Mouse (Mus musculus): ENCODE measurements around the gene Rnf212.
"Not testable (repeated sequence)": the region's sequence is repeated elsewhere in the genome, so short reads cannot be mapped to it uniquely, and the experiment has no call there.

Gene Rnf212

GRCm38 (mm10) chr5:108774630-108775306 is at the start of gene Rnf212:
Gene Rnf212 (minus strand): TSS chr5:108774982.
- no peak for DNase-seq (ENCODE audit: low read depth, low spot score)

DNA sequence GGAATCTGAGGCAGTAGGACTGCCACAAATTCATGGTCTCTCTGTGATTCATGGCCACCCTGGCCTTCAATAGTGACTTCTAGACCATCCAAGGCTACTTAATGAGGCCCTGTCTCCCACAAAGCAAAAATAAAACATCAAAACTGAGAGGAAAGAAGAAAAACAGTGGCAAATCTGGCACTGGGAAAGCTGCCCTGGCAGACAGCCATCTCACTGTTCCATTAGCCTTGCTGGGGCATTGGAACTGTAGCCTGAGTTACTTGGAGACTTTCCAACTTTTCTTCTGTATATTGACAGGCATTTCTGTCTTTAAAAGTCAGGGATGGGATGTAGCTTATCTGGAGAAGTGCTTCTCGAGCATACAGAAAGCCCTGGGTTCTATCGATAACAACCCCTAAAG is 48.5 kb upstream of the Rnf212 start:
- DNase-seq (ENCODE audit: low read depth, low spot score): no peak

GRCm38 (mm10) chr5:108808750-108809149 is 34.0 kb upstream of the Rnf212 start, which contains the start of gene Vmn2r8:
Gene Vmn2r8 (minus strand): TSS chr5:108808850.
- not testable (repeated sequence) for DNase-seq (ENCODE audit: low read depth, low spot score)

DNA sequence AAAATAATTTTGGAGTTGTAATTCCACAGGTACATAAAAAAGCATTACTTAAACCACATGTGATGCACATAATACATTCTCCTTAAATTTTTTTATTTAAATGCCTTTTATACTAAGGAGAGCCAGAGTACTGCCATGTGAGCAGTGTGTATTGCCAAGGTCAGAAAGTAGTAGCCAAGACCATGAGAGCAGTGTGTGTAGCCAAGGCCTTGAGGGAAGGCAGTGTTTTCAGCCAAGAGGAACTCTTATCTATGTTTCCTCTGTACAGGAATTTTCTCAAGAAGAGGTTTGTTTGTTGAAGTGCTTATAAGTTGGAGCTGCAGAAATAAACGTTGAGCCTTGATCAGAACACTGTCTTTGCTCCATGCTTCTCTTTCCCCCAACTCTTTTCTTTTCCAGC is 28.9 kb upstream of the Rnf212 start:
- no peak for DNase-seq (ENCODE audit: low read depth, low spot score)

DNA sequence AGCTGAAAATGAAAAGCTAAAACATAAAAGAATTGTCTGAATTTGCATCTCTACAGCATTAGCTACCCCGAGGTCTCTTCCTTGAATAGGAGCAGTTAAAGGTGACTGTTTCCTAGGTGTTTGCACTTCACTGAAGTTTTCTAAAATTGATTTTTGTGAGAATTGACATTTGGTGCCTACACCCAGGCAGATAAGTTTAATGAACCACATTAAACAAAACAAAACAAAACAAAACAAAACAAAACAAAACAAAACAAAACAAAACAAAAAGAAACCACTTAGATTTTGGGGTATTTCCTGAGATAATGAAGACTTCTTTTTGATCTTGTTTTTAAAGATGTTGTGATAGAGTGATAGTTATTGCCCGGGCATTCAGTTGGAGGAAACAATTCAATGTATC is 20.5 kb upstream of the Rnf212 start, which contains the start of gene Tmed11:
TSS of gene Tmed11 (minus strand) at position 101 of the 400 bp plus-strand sequence.
- not testable (repeated sequence) for DNase-seq (ENCODE audit: low read depth, low spot score)

GRCm38 (mm10) chr5:108790385-108790784 is 15.6 kb upstream of the Rnf212 start:
- not testable (repeated sequence) for DNase-seq (ENCODE audit: low read depth, low spot score)

- no peak for DNase-seq (ENCODE audit: low read depth, low spot score)
These were observed 14.8 kb downstream of the Rnf212 start for GRCm38 (mm10) chr5:108760002-108760401.

DNA sequence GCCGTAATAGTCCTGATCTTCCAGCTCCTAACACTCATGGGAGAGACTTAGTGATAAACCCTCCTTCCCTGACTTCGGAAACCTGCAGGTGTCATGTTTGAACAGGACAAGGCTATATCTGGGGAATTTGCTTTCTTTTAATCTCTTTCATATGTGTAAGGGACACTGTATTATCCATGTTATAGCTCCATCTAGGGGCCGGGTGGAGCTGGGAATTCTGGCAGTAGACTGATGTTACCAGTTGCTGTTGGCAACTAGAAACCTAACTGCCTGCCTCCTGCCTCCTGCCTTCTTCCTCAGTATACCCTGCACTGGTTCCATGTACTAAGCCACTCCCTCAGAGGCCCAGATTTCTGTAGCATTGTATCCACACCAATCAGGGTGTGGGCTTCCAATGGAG is 16.4 kb downstream of the Rnf212 start:
- no peak for DNase-seq (ENCODE audit: low read depth, low spot score)

DNA sequence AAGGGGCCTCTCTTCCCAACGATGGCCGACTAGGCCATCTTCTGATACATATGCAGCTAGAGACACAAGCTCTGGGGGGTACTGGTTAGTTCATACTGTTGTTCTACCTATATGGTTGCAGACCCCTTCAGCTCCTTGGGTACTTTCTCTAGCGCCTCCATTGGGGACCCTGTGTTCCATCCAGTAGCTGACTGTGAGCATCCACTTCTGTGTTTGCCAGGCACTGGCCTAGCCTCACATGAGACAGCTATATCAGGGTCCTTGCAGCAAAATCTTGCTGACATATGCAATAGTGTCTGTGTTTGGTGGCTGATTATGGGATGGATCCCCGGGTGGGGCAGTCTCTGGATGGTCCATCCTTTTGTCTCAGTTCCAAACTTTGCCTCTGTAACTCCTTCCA is 23.5 kb downstream of the Rnf212 start:
- not testable (repeated sequence) for DNase-seq (ENCODE audit: low read depth, low spot score)

- no peak for DNase-seq (ENCODE audit: low read depth, low spot score)
These were observed 24.2 kb downstream of the Rnf212 start for GRCm38 (mm10) chr5:108750328-108751210.

- no peak for DNase-seq (ENCODE audit: low read depth, low spot score)
These were observed 30.2 kb downstream of the Rnf212 start for GRCm38 (mm10) chr5:108744629-108745028.

DNA sequence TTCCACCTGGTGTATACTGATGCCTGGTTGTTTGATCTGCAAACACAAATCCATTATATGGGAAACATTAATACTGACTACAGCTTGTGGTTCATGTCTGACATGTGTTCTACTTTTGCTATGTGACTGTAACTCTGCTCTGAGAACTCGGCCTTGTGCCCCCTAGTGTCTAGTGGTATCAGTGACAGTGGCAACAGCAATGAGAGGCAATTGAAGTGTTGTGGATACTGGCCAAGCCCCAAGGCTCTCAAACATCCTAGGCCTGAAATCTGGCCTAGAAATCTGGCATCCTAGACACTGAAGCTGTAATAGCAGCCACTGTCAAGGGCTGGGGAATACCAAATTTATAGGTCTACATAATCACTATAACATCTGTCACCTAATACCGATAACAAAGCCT is 30.9 kb downstream of the Rnf212 start:
- no peak for DNase-seq (ENCODE audit: low read depth, low spot score)

GRCm38 (mm10) chr5:108742596-108742995 is 32.2 kb downstream of the Rnf212 start:
- no peak for DNase-seq (ENCODE audit: low read depth, low spot score)

- no peak for DNase-seq (ENCODE audit: low read depth, low spot score)
These were observed 32.9 kb downstream of the Rnf212 start for GRCm38 (mm10) chr5:108741844-108742243.

GRCm38 (mm10) chr5:108727425-108727824 is 47.4 kb downstream of the Rnf212 start:
- no peak for DNase-seq (ENCODE audit: low read depth, low spot score)

GRCm38 (mm10) chr5:108726557-108727248 is 48.1 kb downstream of the Rnf212 start:
- peak; percentile 40 for DNase-seq (ENCODE audit: low read depth, low spot score)

DNA sequence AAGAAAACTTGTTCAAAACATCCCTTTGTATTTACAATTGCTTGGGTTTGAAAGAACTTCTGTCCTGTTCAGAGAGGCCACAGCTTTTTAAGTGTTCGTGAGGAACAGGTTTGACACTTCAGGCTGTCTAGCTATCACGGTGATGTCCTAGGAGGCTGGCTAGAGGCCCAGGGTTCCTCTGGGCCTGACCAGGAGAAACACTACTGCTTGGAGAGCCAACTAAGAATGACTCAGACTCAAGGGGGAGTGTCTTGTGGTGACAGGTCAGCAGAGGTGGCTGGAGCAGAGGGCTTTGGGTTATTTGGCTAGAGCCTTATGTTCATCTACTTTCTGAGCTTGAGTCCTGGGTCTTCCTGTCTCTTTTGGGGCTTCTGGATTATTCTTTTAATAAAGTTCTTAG is 50.8 kb downstream of the Rnf212 start:
- no peak for DNase-seq (ENCODE audit: low read depth, low spot score)

- no peak for DNase-seq (ENCODE audit: low read depth, low spot score)
These were observed 55.0 kb downstream of the Rnf212 start for GRCm38 (mm10) chr5:108719761-108720160.

- DNase-seq (ENCODE audit: low read depth, low spot score): no peak
These were observed 56.7 kb downstream of the Rnf212 start for GRCm38 (mm10) chr5:108718051-108718450.

DNA sequence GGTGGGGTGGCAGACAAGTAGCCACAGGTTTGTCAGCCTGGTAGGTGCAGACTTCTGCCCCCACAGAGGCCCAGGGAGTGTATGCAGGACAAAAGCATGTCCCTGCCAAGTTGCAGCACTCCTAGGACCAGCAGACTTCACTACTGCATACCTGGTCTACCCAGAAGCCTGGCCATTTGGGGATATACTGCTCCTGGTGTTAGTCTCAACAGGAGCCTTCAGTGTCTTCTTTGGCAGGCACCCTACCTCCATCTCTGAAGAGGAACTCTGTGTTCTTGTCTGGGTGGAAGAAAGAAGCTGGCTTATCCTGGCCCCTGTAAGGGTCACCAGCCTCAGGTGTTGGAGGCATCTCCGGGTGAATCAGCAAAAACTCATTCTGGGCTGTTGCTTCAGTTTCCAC is 58.8 kb downstream of the Rnf212 start:
- no peak for DNase-seq (ENCODE audit: low read depth, low spot score)

- DNase-seq (ENCODE audit: low read depth, low spot score): no peak
These were observed 60.6 kb downstream of the Rnf212 start for GRCm38 (mm10) chr5:108714149-108714548.

- DNase-seq (ENCODE audit: low read depth, low spot score): no peak
These were observed 61.1 kb downstream of the Rnf212 start for GRCm38 (mm10) chr5:108713691-108714090.

Data from retina, postnatal 7 days (tissue).